Mouse (Mus musculus) small intestine, adult 2 months (tissue): ENCODE data around the gene AC161166.1.

Experiments used
- CTCF ChIP-seq: fragments of 200-500 bp; IDR thresholded peaks from 2 replicates; pipeline ENCODE4 v1.5.1; 2012; ENCODE audit warnings: low read depth, mild to moderate bottlenecking, control low read depth, inconsistent platforms, low read length, moderate library complexity, mixed read lengths; ENCODE audit not compliant: insufficient replicate concordance, insufficient read length; ENCODE audit errors: extremely low read depth
- POLR2A ChIP-seq: fragments of 200-500 bp; IDR thresholded peaks from 2 replicates; pipeline ENCODE4 v1.6.1; 2012; ENCODE audit warnings: low read depth, mild to moderate bottlenecking, control low read depth, inconsistent platforms, low read length, moderate library complexity

DNA sequence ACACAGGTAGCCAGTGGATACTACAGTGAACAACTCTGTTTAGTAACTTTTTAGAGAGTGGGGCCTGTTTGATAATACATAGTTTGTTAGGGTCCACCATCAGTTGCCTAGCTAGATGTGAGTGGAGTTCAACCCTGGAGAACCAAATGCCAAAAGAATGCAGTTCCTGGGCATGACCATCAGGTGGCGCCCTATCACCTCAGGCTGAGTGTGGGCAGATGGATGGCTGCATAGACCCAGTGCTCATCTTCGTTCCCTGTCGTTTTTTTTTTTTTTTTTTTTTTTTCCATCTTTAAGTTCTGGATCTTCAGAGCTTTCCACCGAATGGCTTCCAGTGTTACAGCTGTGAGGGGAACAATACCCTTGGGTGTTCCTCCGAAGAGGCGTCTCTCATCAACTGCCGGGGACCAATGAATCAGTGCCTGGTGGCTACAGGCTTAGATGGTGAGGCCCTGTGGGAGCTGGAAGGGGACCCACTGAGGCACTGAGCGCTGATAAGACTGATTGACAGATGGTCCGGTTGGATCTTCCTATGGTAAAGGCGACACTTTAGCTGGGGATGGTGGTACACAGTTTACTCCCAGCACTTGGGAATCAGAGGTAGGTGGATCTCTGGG, 38.2 kb downstream of the AC161166.1 start:
- TF ChIP-seq CTCF (peak; percentile 88), POLR2A (no peak)
